Mouse (Mus musculus): Measurements from ENCODE around the gene Tbx3.

DNA sequence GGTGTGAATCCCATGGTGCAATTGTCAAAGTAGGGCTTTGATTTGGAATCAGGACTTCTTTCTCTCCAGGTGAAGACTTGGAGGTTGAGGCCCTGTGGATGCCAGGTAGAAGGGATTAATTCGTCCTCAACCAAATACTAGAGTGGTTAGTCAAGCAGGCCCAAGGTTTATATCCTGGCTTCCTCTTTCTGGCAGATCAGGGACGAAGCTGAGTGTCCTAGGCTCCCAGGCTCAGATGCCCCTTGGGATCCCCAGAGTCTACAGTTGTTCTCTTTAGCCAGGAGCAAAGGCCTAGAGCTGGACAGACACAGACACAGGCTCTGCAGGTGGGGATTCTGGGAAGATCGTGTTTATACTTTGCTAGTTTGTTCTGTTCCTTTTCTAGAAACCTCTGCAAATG, 17.8 kb downstream of the Tbx3 start:
- TF ChIP-seq EP300 (IDR thresholded peaks at IDR 0.05; ENCODE audit: low read depth) (no peak), CTCF (IDR thresholded peaks at IDR 0.05; ENCODE audit: low read depth) (no peak)
